Mouse (Mus musculus) myocyte (in vitro differentiated cells): ENCODE measurements at regions not wholly inside any gene's neighbourhood (a gene's known extent, or its start where the extent isn't known, plus 50 kb on each side); places are given as distances from the start of the nearest gene placed in this dataset.

Experiments used
- E2F4 ChIP-seq: IDR thresholded peaks from one replicate; pipeline ENCODE4 v1.6.1; 2011; ENCODE audit warnings: mild to moderate bottlenecking, control low read depth, moderate library complexity; ENCODE audit not compliant: insufficient read depth
- POLR2A ChIP-seq: IDR thresholded peaks from one replicate; pipeline ENCODE4 v1.6.1; 2011; ENCODE audit warnings: low read depth, mild to moderate bottlenecking, control low read depth, moderate library complexity; ENCODE audit not compliant: insufficient read length
- REST ChIP-seq: IDR thresholded peaks from one replicate; pipeline ENCODE4 v1.6.1; 2011; ENCODE audit warnings: mild to moderate bottlenecking, control low read depth, moderate library complexity; ENCODE audit not compliant: insufficient read depth, insufficient read length

- TF ChIP-seq E2F4 (no peak), REST (no peak), POLR2A (no peak)
Observed at GRCm38 (mm10) chr10:53813244-53813620, 62.3 kb upstream of the Fam184a start.
